In the genomic region with DNA sequence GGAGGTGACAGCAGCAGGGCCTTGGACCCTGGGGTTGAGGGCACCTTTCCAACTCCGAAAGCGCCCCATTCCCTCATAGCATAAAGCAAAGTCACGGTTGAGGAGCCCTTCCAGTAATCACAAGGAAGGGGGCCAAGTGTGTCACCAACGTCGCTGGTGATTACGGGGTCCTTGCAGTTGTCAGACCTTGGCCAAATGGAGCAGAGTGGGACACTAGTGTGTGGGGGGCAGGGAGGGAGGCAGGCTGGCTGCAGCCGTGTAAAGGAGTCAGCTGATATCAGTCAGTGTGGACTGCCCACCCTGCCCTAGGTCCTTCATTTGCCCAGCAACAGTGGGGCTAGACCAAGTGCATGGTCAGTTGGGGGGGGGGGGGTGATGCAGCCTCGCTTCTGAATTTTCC, we compare ENCODE assay signal across 8 mouse cellular contexts. TPM values are rescaled to one million over a fixed set of nuclear protein-coding genes. Genes with fewer than 3 reads are reported as not detected.
DNase-seq lines count a peak whose midpoint lies in the region; ATAC-seq and TF ChIP-seq lines count a peak whose summit lies in the region.

No protein-coding gene starts in this region.

- no peak for DNase-seq in lung, embryonic 14.5 days
- DNase-seq in lung, adult 18-20 months, result no peak
- DNase-seq in forebrain, embryonic 10.5 days (ENCODE audit: extremely low spot score, low spot score), result no peak
- peak; percentile 58 to 72 for DNase-seq in kidney, postnatal 4 days
- DNase-seq in MN1 (ENCODE audit: low spot score), result no peak
- DNase-seq in retina, postnatal 1 day, result no peak
- DNase-seq in adrenal gland, adult (ENCODE audit: inconsistent age in 2 of 2, low spot score in 1 of 2), result no peak

- H3K36me3 ChIP-seq in lung, embryonic 14.5 days (ENCODE audit: insufficient read depth), result peaks cover 72% of the 10 kb centered on the region
- H3K36me3 ChIP-seq in forebrain, embryonic 10.5 days (replicated peaks), result peaks cover 86% of the 10 kb centered on the region
- H3K36me3 ChIP-seq in neural tube, embryonic 13.5 days, result peaks cover 67% of the 10 kb centered on the region

- H3K4me2 ChIP-seq in lung, embryonic 14.5 days, result peak overlapping the region; percentile 64
- peak overlapping the region; percentile 81 for H3K4me2 ChIP-seq in neural tube, embryonic 13.5 days

- peak overlapping the region; percentile 26 for H3K27ac ChIP-seq in lung, embryonic 14.5 days (ENCODE audit: low read depth)
- peak overlapping the region; percentile 99 for H3K27ac ChIP-seq in forebrain, embryonic 10.5 days
- H3K27ac ChIP-seq in neural tube, embryonic 13.5 days (replicated peaks), result peak overlapping the region; percentile 86

- H3K4me1 ChIP-seq in lung, embryonic 14.5 days (ENCODE audit: insufficient read depth), result peaks cover 18% of the 10 kb centered on the region
- peaks cover 56% of the 10 kb centered on the region for H3K4me1 ChIP-seq in forebrain, embryonic 10.5 days
- peaks cover 41% of the 10 kb centered on the region for H3K4me1 ChIP-seq in neural tube, embryonic 13.5 days (replicated peaks)

- peak overlapping the region; percentile 85; the same call in 1 of the 2 replicates for H3K9ac ChIP-seq in lung, embryonic 14.5 days
- H3K9ac ChIP-seq in neural tube, embryonic 13.5 days, result peak overlapping the region; percentile 85

- H3K27me3 ChIP-seq in lung, embryonic 14.5 days (ENCODE audit: insufficient read depth, low read length), result no peaks in the 10 kb centered on the region
- H3K27me3 ChIP-seq in forebrain, embryonic 10.5 days (ENCODE audit: poor library complexity, severe bottlenecking), result no peaks in the 10 kb centered on the region
- no peaks in the 10 kb centered on the region for H3K27me3 ChIP-seq in neural tube, embryonic 13.5 days

- H3K4me3 ChIP-seq in lung, embryonic 14.5 days (ENCODE audit: low read depth, low read length), result peak overlapping the region; percentile 76
- peak overlapping the region; percentile 91 for H3K4me3 ChIP-seq in forebrain, embryonic 10.5 days
- peak overlapping the region; percentile 58 for H3K4me3 ChIP-seq in neural tube, embryonic 13.5 days

- peak; percentile 42 for ATAC-seq in lung, embryonic 14.5 days (ENCODE audit: insufficient read depth)
- ATAC-seq in neural tube, embryonic 13.5 days (ENCODE audit: low read depth), result peak; percentile 42

- WGBS in lung, embryonic 14.5 days, result 28% methylated on average over 8 of the region's 8 CpGs
- 51% methylated on average over 8 of the region's 8 CpGs for WGBS in forebrain, embryonic 10.5 days
- WGBS in neural tube, embryonic 13.5 days, result 50% methylated on average over 8 of the region's 8 CpGs

- no peaks in the 10 kb centered on the region for H3K9me3 ChIP-seq in lung, embryonic 14.5 days (ENCODE audit: low read depth, low read length)
- no peaks in the 10 kb centered on the region for H3K9me3 ChIP-seq in forebrain, embryonic 10.5 days
- H3K9me3 ChIP-seq in neural tube, embryonic 13.5 days, result no peaks in the 10 kb centered on the region

- no peak for TF ChIP-seq CTCF in lung, embryonic 14.5 days (IDR thresholded peaks at IDR 0.05; ENCODE audit: low read depth)

RNA-seq across cellular contexts. Expression of a gene that starts 0.4 kb away (rescaled TPM):
- 701 and 718 TPM in 2 replicates for polyA plus RNA-seq in lung, embryonic 14.5 days (2014; fragmentation: Nextera tagmentation; extraction: Ambion mirVana)
- polyA plus RNA-seq in forebrain, embryonic 10.5 days (2016; fragmentation: Nextera tagmentation; extraction: Ambion mirVana), result 1,048 and 1,068 TPM in 2 replicates
- polyA plus RNA-seq in neural tube, embryonic 13.5 days (2015; fragmentation: Nextera tagmentation; extraction: Ambion mirVana), result 385 and 391 TPM in 2 replicates

RNA-seq across cellular contexts. Expression of a gene that starts 6.0 kb away (rescaled TPM):
- polyA plus RNA-seq in lung, embryonic 14.5 days (2014; fragmentation: Nextera tagmentation; extraction: Ambion mirVana), result 6.8 and 6.9 TPM in 2 replicates
- 7.4 and 8.9 TPM in 2 replicates for polyA plus RNA-seq in forebrain, embryonic 10.5 days (2016; fragmentation: Nextera tagmentation; extraction: Ambion mirVana)
- polyA plus RNA-seq in neural tube, embryonic 13.5 days (2015; fragmentation: Nextera tagmentation; extraction: Ambion mirVana), result 4.7 and 8.5 TPM in 2 replicates

RNA-seq across cellular contexts. Expression of a gene that starts 14.8 kb away (rescaled TPM):
- 143 TPM in 2 replicates for polyA plus RNA-seq in lung, embryonic 14.5 days (2014; fragmentation: Nextera tagmentation; extraction: Ambion mirVana)
- 214 and 215 TPM in 2 replicates for polyA plus RNA-seq in forebrain, embryonic 10.5 days (2016; fragmentation: Nextera tagmentation; extraction: Ambion mirVana)
- polyA plus RNA-seq in neural tube, embryonic 13.5 days (2015; fragmentation: Nextera tagmentation; extraction: Ambion mirVana), result 176 and 178 TPM in 2 replicates

RNA-seq across cellular contexts. Expression of a gene that starts 14.9 kb away (rescaled TPM):
- 204 and 206 TPM in 2 replicates for polyA plus RNA-seq in lung, embryonic 14.5 days (2014; fragmentation: Nextera tagmentation; extraction: Ambion mirVana)
- 271 and 298 TPM in 2 replicates for polyA plus RNA-seq in forebrain, embryonic 10.5 days (2016; fragmentation: Nextera tagmentation; extraction: Ambion mirVana)
- 26.6 and 33.2 TPM in 2 replicates for polyA plus RNA-seq in neural tube, embryonic 13.5 days (2015; fragmentation: Nextera tagmentation; extraction: Ambion mirVana)

RNA-seq across cellular contexts. Expression of a gene that starts 25.6 kb away (rescaled TPM):
- polyA plus RNA-seq in lung, embryonic 14.5 days (2014; fragmentation: Nextera tagmentation; extraction: Ambion mirVana), result 0.24 and 0.68 TPM in 2 replicates
- polyA plus RNA-seq in forebrain, embryonic 10.5 days (2016; fragmentation: Nextera tagmentation; extraction: Ambion mirVana), result 0.32 and 0.42 TPM in 2 replicates
- 0.44 and 0.93 TPM in 2 replicates for polyA plus RNA-seq in neural tube, embryonic 13.5 days (2015; fragmentation: Nextera tagmentation; extraction: Ambion mirVana)

Comparison
In these comparisons a context has a peak if more than half of its experiments do, and no peak if none do; other contexts are left out.
1. DNase-seq: peak in kidney, postnatal 4 days (2 of 2); none in lung, embryonic 14.5 days (single experiment), lung, adult 18-20 months (0 of 2), forebrain, embryonic 10.5 days (single experiment), MN1 (single experiment), retina, postnatal 1 day (single experiment) and adrenal gland, adult (0 of 2).
2. H3K27ac ChIP-seq: peak in every context shown above with its lines; median percentile 99 in forebrain, embryonic 10.5 days; 86 in neural tube, embryonic 13.5 days; 26 in lung, embryonic 14.5 days.
3. Peak in every context shown above with its lines, with median percentiles within 50 percentile points of each other: H3K4me3 ChIP-seq.